Mouse (Mus musculus): ENCODE data around the gene Gm8926. TPM values are rescaled to one million over a fixed set of nuclear protein-coding genes. Genes with fewer than 3 reads are reported as not detected.
"Not testable (repeated sequence)": the region's sequence is repeated elsewhere in the genome, so short reads cannot be mapped to it uniquely, and the experiment has no call there.

The Gm8926 gene
- not detected in 2 replicates for polyA plus RNA-seq (2015; fragmentation: Nextera tagmentation; extraction: Ambion mirVana)

DNA sequence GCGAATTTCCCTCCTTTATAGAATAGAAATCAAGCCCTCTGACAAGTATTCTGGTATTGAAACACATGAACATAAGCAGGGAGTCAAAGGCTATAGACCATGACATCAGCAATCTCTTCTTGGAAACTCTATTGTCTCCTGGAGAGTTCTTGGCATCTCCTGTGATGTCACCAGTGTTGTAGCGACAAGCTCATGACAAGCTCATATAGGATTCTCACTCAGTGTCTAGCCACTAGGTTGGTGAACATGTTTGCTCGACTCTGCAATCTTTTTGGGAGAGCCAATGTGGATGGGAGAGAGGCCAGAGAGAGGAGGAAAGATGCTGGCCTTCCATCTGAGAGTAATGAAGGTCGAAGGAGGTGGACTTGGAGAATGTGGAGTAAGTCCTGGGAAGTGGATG lies at the start of gene Gm8926:
Gm8926 (plus strand) TSS at position 301 of the 400 bp plus-strand sequence.
- not testable (repeated sequence) for H3K9ac ChIP-seq; H3K4me1 ChIP-seq; H3K36me3 ChIP-seq; H3K9me3 ChIP-seq; H3K27ac ChIP-seq; H3K4me2 ChIP-seq; ATAC-seq (ENCODE audit: insufficient read depth, low FRiP score, low read depth); H3K27me3 ChIP-seq (replicated peaks); H3K4me3 ChIP-seq (replicated peaks)
- WGBS: 73% methylated on average over 1 of the region's 4 CpGs

Other genes starting within 250 kb of the Gm8926 start
- gene Gm6460, start 175.6 kb upstream of the Gm8926 start, polyA plus RNA-seq (2015; fragmentation: Nextera tagmentation; extraction: Ambion mirVana): not detected in 2 replicates
- not detected in 2 replicates for gene Gm8922, start 88.6 kb upstream of the Gm8926 start, polyA plus RNA-seq (2015; fragmentation: Nextera tagmentation; extraction: Ambion mirVana)
- gene Gm6465, start 75.0 kb downstream of the Gm8926 start, polyA plus RNA-seq (2015; fragmentation: Nextera tagmentation; extraction: Ambion mirVana): not detected in 2 replicates
- gene 4933402N22Rik, start 147.5 kb downstream of the Gm8926 start, polyA plus RNA-seq (2015; fragmentation: Nextera tagmentation; extraction: Ambion mirVana): not detected in 2 replicates

All from stomach, embryonic 15.5 days (tissue).